Comparison of ENCODE assay signal across 10 mouse cellular contexts in genomic region chr19:10231016-10231415, GRCm38 (mm10). TPM values are rescaled to one million over a fixed set of nuclear protein-coding genes. Genes with fewer than 3 reads are reported as not detected.
DNase-seq lines count a peak whose midpoint lies in the region; ATAC-seq and TF ChIP-seq lines count a peak whose summit lies in the region.
"Had no signal": no experiment of that assay in that cellular context is flagged by ENCODE, and none has a peak within 500 bp of the region (broad histone marks: within the 10 kb centered on the region; RNA-seq: fewer than 3 reads in every experiment).

No protein-coding gene starts in this region.

- H3K9me3 ChIP-seq in forebrain, embryonic 11.5 days (ENCODE audit: control insufficient read depth, low read length), result no peaks in the 10 kb centered on the region
- H3K9me3 ChIP-seq in forebrain, postnatal 0 days (ENCODE audit: low read length), result no peaks in the 10 kb centered on the region
- no peaks in the 10 kb centered on the region for H3K9me3 ChIP-seq in lung, embryonic 16.5 days (ENCODE audit: control insufficient read depth, low read length)
- H3K9me3 ChIP-seq in limb, embryonic 12.5 days, result no peaks in the 10 kb centered on the region

- no peak overlapping the region for H3K4me3 ChIP-seq in forebrain, embryonic 11.5 days (ENCODE audit: low read depth, low read length)
- H3K4me3 ChIP-seq in forebrain, postnatal 0 days (ENCODE audit: low read depth, low read length), result no peak overlapping the region
- H3K4me3 ChIP-seq in lung, embryonic 16.5 days (ENCODE audit: low read length), result no peak overlapping the region
- no peak overlapping the region for H3K4me3 ChIP-seq in limb, embryonic 12.5 days (replicated peaks)

- H3K36me3 ChIP-seq in forebrain, embryonic 11.5 days (ENCODE audit: control insufficient read depth, insufficient read depth, low read length), result no peaks in the 10 kb centered on the region
- no peaks in the 10 kb centered on the region for H3K36me3 ChIP-seq in forebrain, postnatal 0 days (ENCODE audit: insufficient read depth)
- H3K36me3 ChIP-seq in lung, embryonic 16.5 days (ENCODE audit: control insufficient read depth, insufficient read depth, low read length), result no peaks in the 10 kb centered on the region
- 0 out of 2 replicates have a peak, but pooled peaks cover 4% of the 10 kb centered on the region for H3K36me3 ChIP-seq in limb, embryonic 12.5 days

- WGBS in forebrain, embryonic 11.5 days, result 9% methylated on average over 7 of the region's 7 CpGs
- WGBS in forebrain, postnatal 0 days, result 18% methylated on average over 7 of the region's 7 CpGs
- 22% methylated on average over 7 of the region's 7 CpGs for whole genome bisulfite sequencing in lung, embryonic 16.5 days
- 3% methylated on average over 7 of the region's 7 CpGs for WGBS in limb, embryonic 12.5 days

- H3K9ac ChIP-seq in forebrain, embryonic 11.5 days (ENCODE audit: low read length), result peak overlapping the region; percentile 5; the same call in 1 of the 2 replicates
- no peak overlapping the region for H3K9ac ChIP-seq in forebrain, postnatal 0 days
- H3K9ac ChIP-seq in lung, embryonic 16.5 days (ENCODE audit: low read length), result no peak overlapping the region
- H3K9ac ChIP-seq in limb, embryonic 12.5 days (replicated peaks), result no peak overlapping the region
- H3K9ac ChIP-seq: liver, embryonic 14.5 days had no signal

- no peak overlapping the region for H3K27ac ChIP-seq in forebrain, embryonic 11.5 days (ENCODE audit: low read depth, low read length)
- no peak overlapping the region for H3K27ac ChIP-seq in forebrain, postnatal 0 days (ENCODE audit: low read depth, low read length)
- no peak overlapping the region for H3K27ac ChIP-seq in lung, embryonic 16.5 days (ENCODE audit: low read length)
- H3K27ac ChIP-seq in limb, embryonic 12.5 days, result no peak overlapping the region
- H3K27ac ChIP-seq: liver, embryonic 14.5 days had no signal

- TF ChIP-seq CTCF in forebrain, postnatal 0 days (IDR thresholded peaks at IDR 0.05; ENCODE audit: low read depth), result no peak

- 0 out of 2 replicates have a peak, but pooled peaks cover 3% of the 10 kb centered on the region for H3K4me1 ChIP-seq in forebrain, embryonic 11.5 days (replicated peaks; ENCODE audit: control insufficient read depth, insufficient read depth, low read length)
- H3K4me1 ChIP-seq in forebrain, postnatal 0 days (ENCODE audit: insufficient read depth), result no peaks in the 10 kb centered on the region
- no peaks in the 10 kb centered on the region for H3K4me1 ChIP-seq in lung, embryonic 16.5 days (replicated peaks; ENCODE audit: control insufficient read depth, insufficient read depth, low read length)
- peaks cover 33% of the 10 kb centered on the region for H3K4me1 ChIP-seq in limb, embryonic 12.5 days (replicated peaks)

- ATAC-seq in forebrain, embryonic 11.5 days (replicated peaks; ENCODE audit: low FRiP score), result no peak
- ATAC-seq in forebrain, postnatal 0 days, result no peak
- peak; percentile 46; the same call in 1 of the 2 replicates for ATAC-seq in lung, embryonic 16.5 days (ENCODE audit: low read depth)
- ATAC-seq in limb, embryonic 12.5 days (ENCODE audit: insufficient number of reproducible peaks, insufficient read depth, low FRiP score, low TSS enrichment, low read depth), result no peak
- ATAC-seq: midbrain, embryonic 16.5 days had no signal

- no peaks in the 10 kb centered on the region for H3K27me3 ChIP-seq in forebrain, embryonic 11.5 days (ENCODE audit: control insufficient read depth, insufficient read depth, low read length)
- H3K27me3 ChIP-seq in forebrain, postnatal 0 days (ENCODE audit: insufficient read depth, low read length), result no peaks in the 10 kb centered on the region
- no peaks in the 10 kb centered on the region for H3K27me3 ChIP-seq in lung, embryonic 16.5 days (ENCODE audit: control insufficient read depth, insufficient read depth, low read depth, low read length)
- no peaks in the 10 kb centered on the region for H3K27me3 ChIP-seq in limb, embryonic 12.5 days

- H3K4me2 ChIP-seq in forebrain, embryonic 11.5 days (ENCODE audit: low read depth, low read length, severe bottlenecking), result no peak overlapping the region
- H3K4me2 ChIP-seq in forebrain, postnatal 0 days (ENCODE audit: low read depth), result no peak overlapping the region
- no peak overlapping the region for H3K4me2 ChIP-seq in lung, embryonic 16.5 days (ENCODE audit: low read depth, low read length)
- peak overlapping the region; percentile 26 for H3K4me2 ChIP-seq in limb, embryonic 12.5 days

- DNase-seq in forebrain, embryonic 11.5 days (ENCODE audit: low spot score), result no peak
- DNase-seq in forebrain, postnatal 0 days, result no peak
- no peak for DNase-seq in lung, postnatal 36 days
- peak; percentile 46 for DNase-seq in forelimb bud, embryonic 11.5 days (ENCODE audit: low read depth, low spot score)
- no peak for DNase-seq in adrenal gland, postnatal 4 days (ENCODE audit: low spot score in 2 of 2)
- no peak for DNase-seq in spleen, adult 12 weeks (ENCODE audit: low spot score)

RNA-seq across cellular contexts. Expression of gene Myrf, which starts 9.5 kb away (rescaled TPM):
- 1.8 and 2.1 TPM in 2 replicates for polyA plus RNA-seq in forebrain, embryonic 11.5 days (2014; fragmentation: Nextera tagmentation; extraction: Ambion mirVana)
- total RNA-seq in forebrain, postnatal 0 days (2014; rRNA removed), result 0.54 and 0.81 TPM in 2 replicates
- 0.20 and 0.47 TPM in 2 replicates for polyA plus RNA-seq in forebrain, postnatal 0 days (2015; fragmentation: Nextera tagmentation; extraction: Ambion mirVana)
- 5.0 and 6.0 TPM in 2 replicates for polyA plus RNA-seq in lung, embryonic 16.5 days (2015; fragmentation: Nextera tagmentation; extraction: Ambion mirVana)
- polyA plus RNA-seq in limb, embryonic 12.5 days (2016; fragmentation: Nextera tagmentation; extraction: Ambion mirVana), result 2.6 and 2.7 TPM in 2 replicates
- total RNA-seq in adrenal gland, postnatal 4 days (2021), result 1 to 10 TPM; 6.2 to 9.1 TPM

RNA-seq across cellular contexts. Expression of gene Fen1, which starts 27.0 kb away (rescaled TPM):
- polyA plus RNA-seq in forebrain, embryonic 11.5 days (2014; fragmentation: Nextera tagmentation; extraction: Ambion mirVana), result 151 TPM in 2 replicates
- total RNA-seq in forebrain, postnatal 0 days (2014; rRNA removed), result 23.4 and 24.6 TPM in 2 replicates
- polyA plus RNA-seq in forebrain, postnatal 0 days (2015; fragmentation: Nextera tagmentation; extraction: Ambion mirVana), result 28.7 and 30.8 TPM in 2 replicates
- polyA plus RNA-seq in lung, embryonic 16.5 days (2015; fragmentation: Nextera tagmentation; extraction: Ambion mirVana), result 99.0 and 106 TPM in 2 replicates
- 109 and 115 TPM in 2 replicates for polyA plus RNA-seq in limb, embryonic 12.5 days (2016; fragmentation: Nextera tagmentation; extraction: Ambion mirVana)
- 10 to 100 TPM; 32.9 to 35.8 TPM for total RNA-seq in adrenal gland, postnatal 4 days (2021)

RNA-seq across cellular contexts. Expression of gene Tmem258, which starts 27.2 kb away (rescaled TPM):
- 320 and 330 TPM in 2 replicates for polyA plus RNA-seq in forebrain, embryonic 11.5 days (2014; fragmentation: Nextera tagmentation; extraction: Ambion mirVana)
- total RNA-seq in forebrain, postnatal 0 days (2014; rRNA removed), result 102 and 135 TPM in 2 replicates
- 310 and 398 TPM in 2 replicates for polyA plus RNA-seq in forebrain, postnatal 0 days (2015; fragmentation: Nextera tagmentation; extraction: Ambion mirVana)
- 488 and 498 TPM in 2 replicates for polyA plus RNA-seq in lung, embryonic 16.5 days (2015; fragmentation: Nextera tagmentation; extraction: Ambion mirVana)
- polyA plus RNA-seq in limb, embryonic 12.5 days (2016; fragmentation: Nextera tagmentation; extraction: Ambion mirVana), result 417 and 421 TPM in 2 replicates
- 100 to 1,000 TPM; 161 to 182 TPM for total RNA-seq in adrenal gland, postnatal 4 days (2021)

RNA-seq across cellular contexts. Expression of gene Fads1, which starts 48.3 kb away (rescaled TPM):
- polyA plus RNA-seq in forebrain, embryonic 11.5 days (2014; fragmentation: Nextera tagmentation; extraction: Ambion mirVana), result 192 and 196 TPM in 2 replicates
- total RNA-seq in forebrain, postnatal 0 days (2014; rRNA removed), result 142 and 176 TPM in 2 replicates
- 113 and 153 TPM in 2 replicates for polyA plus RNA-seq in forebrain, postnatal 0 days (2015; fragmentation: Nextera tagmentation; extraction: Ambion mirVana)
- polyA plus RNA-seq in lung, embryonic 16.5 days (2015; fragmentation: Nextera tagmentation; extraction: Ambion mirVana), result 78.2 and 91.0 TPM in 2 replicates
- 134 and 144 TPM in 2 replicates for polyA plus RNA-seq in limb, embryonic 12.5 days (2016; fragmentation: Nextera tagmentation; extraction: Ambion mirVana)
- total RNA-seq in adrenal gland, postnatal 4 days (2021), result 100 to 1,000 TPM; 225 to 254 TPM
